Mouse (Mus musculus): Measurements from ENCODE around the gene Abca5. TPM values are rescaled to one million over a fixed set of nuclear protein-coding genes. Genes with fewer than 3 reads are reported as not detected.

Abca5 gene
- polyA plus RNA-seq, 1 experiment from 2014 or later: 6.6 TPM

GRCm38 (mm10) chr11:110284185-110284787 lies 53.2 kb downstream of the Abca5 start:
- H3K9ac ChIP-seq: no peak overlapping the region
- 66% methylated on average over 9 of the region's 9 CpGs for WGBS
- no peak overlapping the region for H3K4me2 ChIP-seq
- H3K27me3 ChIP-seq (ENCODE audit: insufficient read depth, low read length): no peaks in the 10 kb centered on the region
- no peak overlapping the region for H3K4me3 ChIP-seq (ENCODE audit: low read depth, low read length)
- H3K27ac ChIP-seq (ENCODE audit: low read depth): no peak overlapping the region
- no peak for TF ChIP-seq CTCF (IDR thresholded peaks at IDR 0.05; ENCODE audit: low read depth)
- no peaks in the 10 kb centered on the region for H3K4me1 ChIP-seq (ENCODE audit: insufficient read depth)
- no peaks in the 10 kb centered on the region for H3K9me3 ChIP-seq (ENCODE audit: low read depth, low read length)
- no peak for DNase-seq
- H3K36me3 ChIP-seq (ENCODE audit: insufficient read depth): no peaks in the 10 kb centered on the region
- no peak for ATAC-seq (ENCODE audit: insufficient read depth)

DNA sequence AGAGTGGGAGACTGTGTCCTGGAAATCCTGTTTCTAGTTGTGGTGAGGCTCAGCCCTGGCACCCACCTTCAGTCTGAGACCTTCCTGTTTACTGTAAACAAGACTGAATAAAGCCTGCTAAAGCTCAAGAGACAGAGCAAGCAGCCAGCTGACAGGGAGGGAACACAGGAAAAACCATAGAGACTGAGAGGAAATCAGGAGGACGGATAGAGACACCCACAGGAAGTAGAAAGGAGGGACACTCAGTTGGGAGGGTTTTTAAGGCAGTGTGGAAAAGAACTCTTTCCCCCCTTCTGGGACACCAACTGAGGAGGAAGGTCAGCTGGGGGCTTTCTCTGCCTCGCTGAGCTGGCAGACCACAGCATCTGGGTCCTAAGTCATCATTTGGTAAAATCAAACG lies 62.7 kb downstream of the Abca5 start:
- Histone ChIP-seq H3K9ac (no peak overlapping the region), H3K4me1 (ENCODE audit: insufficient read depth) (no peaks in the 10 kb centered on the region), H3K27ac (ENCODE audit: low read depth) (no peak overlapping the region), H3K4me3 (ENCODE audit: low read depth, low read length) (no peak overlapping the region), H3K4me2 (peak overlapping the region; percentile 13; the same call in 1 of the 2 replicates), H3K27me3 (ENCODE audit: insufficient read depth, low read length) (no peaks in the 10 kb centered on the region), H3K36me3 (ENCODE audit: insufficient read depth) (no peaks in the 10 kb centered on the region), H3K9me3 (ENCODE audit: low read depth, low read length) (no peaks in the 10 kb centered on the region)
- DNase-seq (peak; percentile 45), ATAC-seq (ENCODE audit: insufficient read depth) (0 out of 2 replicates have a peak, but pooled peaks have one; percentile 52)
- no peak for TF ChIP-seq CTCF (IDR thresholded peaks at IDR 0.05; ENCODE audit: low read depth)
- 56% methylated on average over 3 of the region's 3 CpGs for WGBS

DNA sequence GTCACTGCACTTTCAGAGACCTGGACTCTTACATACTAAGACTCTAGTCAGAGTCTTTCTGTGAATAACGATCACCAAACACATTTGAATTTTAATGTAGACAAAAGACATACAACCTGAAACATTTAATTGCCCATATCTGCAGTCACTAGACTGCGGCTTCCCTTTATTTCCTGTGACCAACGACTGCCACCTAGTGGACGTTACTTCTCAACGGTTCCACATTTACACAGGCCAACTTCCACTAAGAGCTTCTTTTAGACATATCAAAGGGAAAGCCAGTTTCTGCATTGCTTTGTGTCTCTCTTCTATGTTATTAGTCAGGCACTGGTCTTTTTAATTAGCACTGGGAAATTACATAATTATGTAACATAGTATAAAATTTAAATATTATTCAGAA lies 65.8 kb downstream of the Abca5 start:
- no peak overlapping the region for H3K9ac ChIP-seq
- peak; percentile 94 for DNase-seq
- H3K27ac ChIP-seq (ENCODE audit: low read depth): no peak overlapping the region
- H3K27me3 ChIP-seq (ENCODE audit: insufficient read depth, low read length): no peaks in the 10 kb centered on the region
- H3K36me3 ChIP-seq (ENCODE audit: insufficient read depth): no peaks in the 10 kb centered on the region
- H3K4me1 ChIP-seq (ENCODE audit: insufficient read depth): no peaks in the 10 kb centered on the region
- no peak overlapping the region for H3K4me3 ChIP-seq (ENCODE audit: low read depth, low read length)
- H3K9me3 ChIP-seq (ENCODE audit: low read depth, low read length): no peaks in the 10 kb centered on the region
- peak; percentile 88 for TF ChIP-seq CTCF (IDR thresholded peaks at IDR 0.05; ENCODE audit: low read depth)
- no peak overlapping the region for H3K4me2 ChIP-seq
- WGBS: 3% methylated on average over 5 of the region's 5 CpGs
- ATAC-seq (ENCODE audit: insufficient read depth): peak; percentile 70

DNA sequence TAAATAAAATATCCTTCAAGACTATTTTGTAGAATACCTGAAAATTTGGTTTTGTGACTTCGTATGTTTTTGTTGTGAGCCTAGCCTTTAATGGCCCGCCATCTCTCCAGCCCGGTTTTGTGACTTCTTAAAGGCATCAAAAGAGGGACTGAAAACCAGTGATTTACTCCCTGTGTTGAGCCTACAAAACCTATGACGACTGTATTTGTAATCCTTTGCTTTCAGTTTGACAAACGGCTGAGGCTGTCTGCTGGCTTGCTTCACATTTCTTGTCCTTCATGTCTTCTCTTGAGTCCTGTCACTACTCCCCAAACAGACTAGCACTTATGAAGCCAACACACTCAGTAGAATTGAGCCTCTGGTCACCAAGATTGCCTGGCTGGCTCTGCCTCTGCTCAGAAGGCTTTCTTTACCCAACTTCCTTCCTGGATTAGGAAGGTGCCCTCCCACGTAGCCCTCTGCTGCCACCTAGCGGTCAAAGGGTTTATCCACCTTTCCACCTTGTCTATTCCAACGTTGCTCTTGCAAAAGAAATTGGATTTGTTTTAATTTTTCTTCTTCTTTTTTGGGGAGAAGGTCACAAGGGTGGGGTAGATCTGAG lies 69.2 kb downstream of the Abca5 start:
- TF ChIP-seq CTCF (IDR thresholded peaks at IDR 0.05; ENCODE audit: low read depth): peak; percentile 99
- Histone ChIP-seq H3K4me3 (ENCODE audit: low read depth, low read length) (no peak overlapping the region), H3K9ac (0 out of 2 replicates have a peak overlapping the region, but pooled peaks have one; percentile 14), H3K9me3 (ENCODE audit: low read depth, low read length) (no peaks in the 10 kb centered on the region), H3K36me3 (ENCODE audit: insufficient read depth) (no peaks in the 10 kb centered on the region), H3K27ac (ENCODE audit: low read depth) (no peak overlapping the region), H3K4me2 (no peak overlapping the region), H3K27me3 (ENCODE audit: insufficient read depth, low read length) (no peaks in the 10 kb centered on the region), H3K4me1 (ENCODE audit: insufficient read depth) (no peaks in the 10 kb centered on the region)
- ATAC-seq (ENCODE audit: insufficient read depth) (peak; percentile 69), DNase-seq (peak; percentile 96)
- 38% methylated on average over 8 of the region's 8 CpGs for WGBS

DNA sequence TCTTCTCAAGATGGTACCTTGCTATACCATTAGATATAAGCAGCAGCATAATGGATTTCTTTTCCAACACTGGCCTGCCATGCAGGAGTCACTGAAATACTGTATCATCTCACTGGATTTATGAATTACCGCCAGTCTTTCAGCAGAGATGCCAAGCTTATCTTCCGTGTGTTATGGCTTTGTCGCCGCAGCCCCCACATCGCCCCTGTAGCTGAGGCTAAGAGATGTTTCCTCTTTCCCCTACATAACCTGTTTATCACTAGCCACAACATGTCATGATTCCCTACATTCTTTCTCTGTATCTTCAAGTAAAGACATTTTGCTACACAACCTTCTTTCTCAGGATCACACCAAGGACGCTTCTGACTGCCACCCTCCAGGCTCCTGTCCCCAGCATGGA lies 70.3 kb downstream of the Abca5 start:
- DNase-seq (no peak), ATAC-seq (ENCODE audit: insufficient read depth) (no peak)
- no peak overlapping the region for H3K27ac ChIP-seq (ENCODE audit: low read depth)
- H3K9me3 ChIP-seq (ENCODE audit: low read depth, low read length): no peaks in the 10 kb centered on the region
- WGBS: 89% methylated on average over 6 of the region's 6 CpGs
- no peak overlapping the region for H3K9ac ChIP-seq
- TF ChIP-seq CTCF (IDR thresholded peaks at IDR 0.05; ENCODE audit: low read depth): no peak
- no peaks in the 10 kb centered on the region for H3K36me3 ChIP-seq (ENCODE audit: insufficient read depth)
- H3K27me3 ChIP-seq (ENCODE audit: insufficient read depth, low read length): no peaks in the 10 kb centered on the region
- no peaks in the 10 kb centered on the region for H3K4me1 ChIP-seq (ENCODE audit: insufficient read depth)
- H3K4me2 ChIP-seq: no peak overlapping the region
- no peak overlapping the region for H3K4me3 ChIP-seq (ENCODE audit: low read depth, low read length)

GRCm38 (mm10) chr11:110266757-110267156 lies 70.8 kb downstream of the Abca5 start:
- no peak overlapping the region for H3K4me2 ChIP-seq
- ATAC-seq (ENCODE audit: insufficient read depth): no peak
- H3K27ac ChIP-seq (ENCODE audit: low read depth): no peak overlapping the region
- no peak for TF ChIP-seq CTCF (IDR thresholded peaks at IDR 0.05; ENCODE audit: low read depth)
- no peak overlapping the region for H3K9ac ChIP-seq
- no peak overlapping the region for H3K4me3 ChIP-seq (ENCODE audit: low read depth, low read length)
- peak; percentile 24 for DNase-seq
- 86% methylated on average over 11 of the region's 11 CpGs for WGBS
- no peaks in the 10 kb centered on the region for H3K4me1 ChIP-seq (ENCODE audit: insufficient read depth)
- no peaks in the 10 kb centered on the region for H3K36me3 ChIP-seq (ENCODE audit: insufficient read depth)
- no peaks in the 10 kb centered on the region for H3K27me3 ChIP-seq (ENCODE audit: insufficient read depth, low read length)
- no peaks in the 10 kb centered on the region for H3K9me3 ChIP-seq (ENCODE audit: low read depth, low read length)

- no peak overlapping the region for H3K9ac ChIP-seq
- no peaks in the 10 kb centered on the region for H3K36me3 ChIP-seq (ENCODE audit: insufficient read depth)
Observed at GRCm38 (mm10) chr11:110261867-110262266, 75.6 kb downstream of the Abca5 start.

More at GRCm38 (mm10) chr11:110261867-110262266, 75.6 kb downstream of the Abca5 start:
- TF ChIP-seq CTCF (IDR thresholded peaks at IDR 0.05; ENCODE audit: low read depth): no peak
- Histone ChIP-seq H3K4me2 (no peak overlapping the region), H3K4me1 (ENCODE audit: insufficient read depth) (no peaks in the 10 kb centered on the region), H3K27ac (ENCODE audit: low read depth) (no peak overlapping the region), H3K4me3 (ENCODE audit: low read depth, low read length) (no peak overlapping the region), H3K27me3 (ENCODE audit: insufficient read depth, low read length) (no peaks in the 10 kb centered on the region), H3K9me3 (ENCODE audit: low read depth, low read length) (0 out of 2 replicates have a peak, but pooled peaks cover 4% of the 10 kb centered on the region)
- WGBS: 73% methylated on average over 3 of the region's 3 CpGs
- no peak for DNase-seq
- no peak for ATAC-seq (ENCODE audit: insufficient read depth)
